Mouse (Mus musculus): ENCODE results near the gene Sord.

DNA sequence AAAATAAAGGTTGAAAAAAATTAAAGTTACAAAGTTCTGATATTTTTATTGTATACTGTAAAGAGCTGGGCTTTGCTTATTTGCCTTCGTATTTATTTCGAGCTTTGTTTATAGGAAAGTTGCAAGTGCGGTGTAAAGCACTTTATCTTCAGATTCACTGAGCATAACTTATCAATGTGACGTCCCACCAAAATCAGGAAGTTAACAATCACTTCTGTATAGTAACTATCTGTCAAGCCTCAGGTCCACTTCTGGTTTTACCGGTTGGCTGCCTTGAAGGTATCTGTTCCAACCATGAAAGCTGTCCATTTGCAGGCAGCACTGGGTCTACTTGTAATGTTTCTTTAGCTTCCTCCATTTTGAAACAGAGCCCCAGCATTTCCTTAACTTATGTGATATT is 12.3 kb upstream of the Sord start:
- TF ChIP-seq CTCF (IDR thresholded peaks at IDR 0.05; ENCODE audit: insufficient read depth, low read length): no peak
- no peak for TF ChIP-seq POLR2A (IDR thresholded peaks at IDR 0.05; ENCODE audit: borderline replicate concordance, extremely low read depth, low read depth, low read length)
